Mouse (Mus musculus) kidney, adult 10 weeks (tissue): ENCODE data around the gene Ankfn1. TPM values are rescaled to one million over a fixed set of nuclear protein-coding genes. Genes with fewer than 3 reads are reported as not detected.

Experiments used
- polyA plus RNA-seq: library from polyadenylated mRNA; stranded (reverse); fragments of 350-450 nt; fragmentation: Illumina TruSeq; extraction: RNeasy Lipid Tissue Mini Kit (QIAGEN cat#74804); gene quantifications from one replicate; pipeline ENCODE4 v1.2.3, GENCODE M21; 2014; ENCODE audit warnings: low read depth, low replicate concordance

The Ankfn1 gene
- polyA plus RNA-seq, result not detected

GRCm38 (mm10) chr11:89777431-89777830 lies at the start of gene Ankfn1:
Ankfn1 (minus strand) TSS chr11:89777653.

Other genes with a start within 250 kb of the Ankfn1 start
- gene Pctp, start 225.2 kb upstream of the Ankfn1 start, polyA plus RNA-seq, result 19.6 TPM